Mouse (Mus musculus) cerebellum, adult 2 months (tissue): ENCODE results near the gene Cfap54.

Source experiments
- CTCF ChIP-seq: fragments of 200-500 bp; IDR thresholded peaks from 2 replicates; pipeline ENCODE4 v1.5.1; 2011; ENCODE audit warnings: low read depth, mild to moderate bottlenecking, control low read depth, low read length, moderate library complexity, borderline replicate concordance; ENCODE audit not compliant: insufficient read depth
- POLR2A ChIP-seq: fragments of 200-500 bp; IDR thresholded peaks from 2 replicates; pipeline ENCODE4 v1.6.1; 2011; ENCODE audit warnings: low read length, control low read depth, borderline replicate concordance; ENCODE audit not compliant: insufficient read depth

DNA sequence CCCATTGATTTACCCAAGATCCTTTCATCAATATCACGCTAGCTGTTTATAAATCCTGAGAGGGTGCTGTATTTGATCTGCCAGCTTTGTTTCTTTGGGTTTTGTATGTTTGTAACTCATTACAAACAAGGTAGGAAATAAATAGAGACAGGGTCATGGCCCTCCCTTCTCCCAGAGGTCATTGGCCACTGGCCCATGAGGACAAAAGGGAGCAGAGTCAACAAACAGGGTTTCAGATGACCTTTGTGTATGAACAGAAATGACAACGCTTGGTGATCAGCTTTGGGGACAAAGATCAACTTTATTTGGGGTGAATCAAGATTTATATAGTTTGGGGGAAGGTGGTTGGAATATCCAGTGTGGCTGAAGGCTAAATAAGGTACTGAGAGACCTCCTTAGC lies 8.6 kb downstream of the Cfap54 start:
- TF ChIP-seq POLR2A (no peak), CTCF (no peak)
